Mouse (Mus musculus) gastrocnemius, postnatal 10 days (tissue): ENCODE data around the gene Glt6d1. TPM values are rescaled to one million over a fixed set of nuclear protein-coding genes. Genes with fewer than 3 reads are reported as not detected.
"Not testable (repeated sequence)": the region's sequence is repeated elsewhere in the genome, so short reads cannot be mapped to it uniquely, and the experiment has no call there.

ENCODE experiments used
- DNase-seq: peaks from one replicate; pipeline ENCODE4 v3.0.0; 2021; ENCODE audit warnings: mixed read lengths
- long read RNA-seq, 2 experiments: library from polyadenylated mRNA; stranded (forward); transcript quantifications; one replicate each; pipeline ENCODE4 v2.0.0; 2021
- total RNA-seq, 2 experiments: library from RNA; stranded (reverse); gene quantifications; 2 replicates each; pipeline ENCODE4 v1.2.3; 2021

Gene Glt6d1
- not detected for total RNA-seq
- long read RNA-seq, experiment 1: 0 reads
- long read RNA-seq, experiment 2: 0 reads

GRCm38 (mm10) chr2:25815748-25816147 is at the start of gene Glt6d1:
Glt6d1 (minus strand) TSS chr2:25815848.
- DNase-seq: not testable (repeated sequence)

DNA sequence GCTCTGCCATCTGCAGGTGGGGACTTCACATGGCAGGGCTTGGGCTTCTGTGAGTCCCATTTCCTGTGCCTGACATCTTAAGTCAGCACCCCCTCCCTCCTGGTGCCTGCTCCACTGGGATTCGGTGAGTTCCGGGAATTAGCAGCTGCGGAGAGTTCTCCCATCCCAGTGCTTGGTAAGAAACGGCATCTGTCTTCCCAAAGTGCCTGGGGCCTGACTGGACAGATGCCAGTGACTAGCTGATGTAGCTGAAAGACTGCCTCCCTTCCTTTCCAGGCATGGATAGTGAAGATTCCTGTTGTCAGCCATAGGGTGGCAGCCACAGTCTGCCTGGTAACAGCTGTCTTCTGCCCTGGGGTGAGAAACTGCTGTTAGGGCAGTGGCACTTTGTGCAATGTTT is 49.8 kb upstream of the Glt6d1 start:
- DNase-seq: peak; percentile 30

- DNase-seq: no peak
Measured at GRCm38 (mm10) chr2:25864230-25864629, 48.6 kb upstream of the Glt6d1 start.

GRCm38 (mm10) chr2:25863337-25864131 is 47.9 kb upstream of the Glt6d1 start, which contains the start of gene Kcnt1:
Kcnt1 (plus strand) TSS chr2:25863734.
- peak; percentile 15 for DNase-seq

DNA sequence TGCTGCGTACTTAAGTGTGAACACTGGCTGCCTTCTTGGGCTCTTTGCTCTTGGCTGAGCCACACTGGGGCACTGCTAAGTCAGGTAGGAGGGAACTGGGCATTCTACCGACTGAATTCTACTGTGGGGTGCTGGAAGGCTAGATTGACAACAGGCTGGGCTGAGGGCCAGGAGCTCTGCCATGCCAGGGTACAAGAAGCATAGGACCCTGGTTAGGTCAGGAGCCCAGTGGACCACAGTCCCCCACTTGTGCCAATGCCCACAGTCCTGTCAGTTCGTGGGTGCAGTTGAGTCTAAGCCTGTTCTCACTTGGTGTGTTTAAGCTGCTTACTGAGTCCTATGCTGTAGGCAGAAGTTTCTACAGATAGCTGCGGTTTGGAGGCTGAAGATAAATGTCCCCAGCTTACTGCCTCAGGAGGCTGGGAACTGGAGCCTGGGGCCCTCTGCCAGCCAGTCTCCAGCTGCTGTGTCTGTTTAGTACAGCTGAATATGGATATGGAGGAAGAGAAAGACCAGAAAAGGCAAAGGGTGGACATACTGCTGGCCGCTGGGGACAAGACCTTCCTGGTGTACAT is 47.1 kb upstream of the Glt6d1 start:
- DNase-seq: no peak

DNA sequence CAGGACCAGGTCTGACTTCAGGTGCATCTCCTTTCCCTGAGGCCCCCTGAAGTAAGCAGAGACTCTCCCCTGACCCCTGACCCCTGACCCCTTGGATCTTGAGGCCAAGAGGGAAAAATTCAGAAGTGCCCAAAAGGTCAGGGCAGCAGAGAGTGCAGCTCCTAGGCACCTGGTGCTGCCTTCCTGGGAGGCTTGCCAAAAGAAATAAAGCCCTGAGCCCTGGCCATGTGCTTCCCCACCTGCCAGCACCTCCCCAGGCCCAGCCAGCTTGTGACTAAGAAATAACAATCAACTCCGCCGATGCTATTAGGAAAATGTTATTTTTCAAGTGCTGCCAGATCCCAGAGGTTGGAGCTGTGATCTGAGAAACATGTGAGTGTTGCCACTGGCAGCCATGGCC is 46.4 kb upstream of the Glt6d1 start:
- no peak for DNase-seq

- DNase-seq: no peak
Measured at GRCm38 (mm10) chr2:25859891-25860290, 44.2 kb upstream of the Glt6d1 start.

GRCm38 (mm10) chr2:25853998-25854397 is 38.4 kb upstream of the Glt6d1 start:
- no peak for DNase-seq

GRCm38 (mm10) chr2:25852626-25853025 is 37.0 kb upstream of the Glt6d1 start:
- no peak for DNase-seq

DNA sequence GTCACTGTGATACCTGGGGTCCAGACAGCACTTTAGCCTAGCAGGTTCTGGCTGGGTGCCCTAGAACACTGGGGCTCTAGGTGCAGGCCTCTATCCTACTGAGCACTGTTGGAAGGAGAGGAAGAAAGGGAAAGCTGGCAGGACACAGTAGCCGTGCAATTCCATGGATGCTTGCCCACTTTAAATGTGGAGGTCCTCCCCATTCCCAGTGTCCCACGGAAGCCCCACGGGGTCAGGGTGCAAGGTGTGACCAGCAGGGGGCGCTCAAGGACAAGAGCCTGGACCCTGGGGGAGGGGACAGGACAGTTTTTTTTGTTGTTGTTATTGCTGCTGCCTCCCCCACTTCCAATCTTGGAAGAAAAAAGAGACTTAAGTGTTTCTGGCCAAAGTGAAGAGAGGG is 34.7 kb upstream of the Glt6d1 start:
- DNase-seq: peak; percentile 72

DNA sequence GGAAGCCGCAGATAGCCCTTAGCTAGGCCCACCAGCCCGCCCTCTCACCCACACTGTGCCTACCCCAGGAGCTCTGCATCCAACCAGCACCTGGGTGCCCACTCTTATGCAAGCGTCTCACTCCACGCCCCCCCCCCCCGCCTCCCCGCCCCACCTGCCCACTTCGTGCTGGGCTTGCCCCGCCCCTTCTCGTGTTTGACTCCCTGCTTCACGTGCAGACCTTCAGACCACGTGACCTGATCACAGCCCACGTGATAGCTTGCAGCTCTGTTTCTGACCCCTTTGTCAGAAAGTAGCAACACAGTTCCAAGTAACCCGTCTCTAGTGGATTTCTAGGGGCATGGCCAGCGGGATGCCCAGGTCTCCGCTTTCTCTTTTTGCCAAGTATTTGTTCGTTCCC is 31.6 kb upstream of the Glt6d1 start, which contains the start of gene Sohlh1:
Gene Sohlh1, minus strand, starts transcription at position 23 of the 400 bp plus-strand sequence.
- no peak for DNase-seq

DNA sequence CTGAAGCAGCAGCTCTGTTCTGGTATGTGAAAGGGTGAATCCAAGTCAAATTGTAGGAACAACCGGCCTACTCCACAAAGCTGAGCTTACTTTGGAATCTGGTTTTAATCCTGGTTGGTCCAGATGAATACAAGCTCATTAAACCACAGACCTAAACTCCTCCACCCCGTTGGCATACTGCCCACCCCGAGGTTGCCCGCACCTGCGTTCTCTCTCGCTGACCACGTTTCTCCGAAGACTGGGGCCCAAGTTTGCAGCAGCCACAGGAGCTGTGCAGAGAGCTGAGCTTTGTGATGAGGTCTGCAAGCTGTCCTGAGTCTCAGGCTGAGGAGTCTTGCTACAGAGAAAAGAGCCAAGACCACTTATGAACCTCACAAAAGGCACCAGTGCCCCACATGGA is 30.9 kb upstream of the Glt6d1 start:
- DNase-seq: no peak

GRCm38 (mm10) chr2:25844097-25844496 is 28.4 kb upstream of the Glt6d1 start:
- DNase-seq: no peak

DNA sequence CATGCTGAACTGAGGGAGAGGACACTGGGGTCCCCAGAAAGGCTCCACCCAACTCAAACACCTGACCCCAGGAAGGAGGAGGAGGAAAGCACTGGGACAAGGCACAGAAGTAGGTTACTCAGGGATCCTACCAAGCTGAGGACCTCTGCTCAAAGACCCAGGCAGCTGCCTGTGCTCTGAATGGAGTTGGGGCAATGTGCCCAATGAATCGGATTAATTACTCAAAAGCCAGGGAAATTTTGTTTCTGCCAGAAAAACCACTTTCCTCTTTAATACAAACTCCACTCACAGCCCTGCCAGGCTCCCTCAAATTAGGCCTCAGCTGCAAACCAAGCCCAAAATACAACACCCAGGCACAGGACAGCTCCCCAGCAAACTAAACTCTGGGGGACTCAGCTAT is 27.1 kb upstream of the Glt6d1 start:
- no peak for DNase-seq

DNA sequence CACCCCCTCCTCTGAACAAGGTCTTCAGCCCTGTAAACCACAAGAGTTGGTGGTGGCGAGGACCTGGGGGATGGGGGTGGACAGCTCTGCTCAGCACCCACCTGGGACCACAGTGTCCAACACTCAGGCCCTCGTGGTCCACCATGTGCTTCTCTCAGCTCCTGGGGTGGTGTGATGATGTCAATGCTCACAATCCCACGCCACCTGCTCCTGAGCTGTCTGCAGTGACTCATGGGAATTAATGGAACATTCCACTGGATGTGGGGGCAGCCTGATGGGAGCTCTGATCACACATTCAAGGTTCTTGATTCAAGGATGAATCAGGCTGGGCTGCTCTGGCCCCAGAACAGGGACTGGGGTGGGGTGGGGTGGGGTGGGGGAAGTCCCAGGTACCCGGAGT is 26.5 kb upstream of the Glt6d1 start:
- no peak for DNase-seq

GRCm38 (mm10) chr2:25836291-25836690 is 20.6 kb upstream of the Glt6d1 start:
- peak; percentile 74 for DNase-seq

DNA sequence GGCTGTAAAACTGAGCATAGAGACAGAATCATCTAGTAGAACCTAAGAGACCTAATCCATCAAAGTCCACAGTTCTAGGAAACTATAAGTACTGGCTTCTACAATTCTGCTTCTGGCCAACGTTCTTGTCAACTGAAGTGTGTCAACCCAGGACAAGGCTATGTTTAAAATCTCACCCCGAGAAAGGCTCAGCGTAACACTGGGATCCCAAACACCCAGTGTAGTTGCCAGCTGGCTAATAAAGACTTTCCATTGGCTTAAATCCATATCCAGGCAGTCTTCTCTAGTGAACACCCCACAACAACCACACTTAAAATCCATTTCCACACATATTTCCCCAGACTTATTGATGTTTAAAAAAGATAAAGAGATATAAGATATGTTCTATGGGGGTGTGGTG is 15.1 kb upstream of the Glt6d1 start:
- DNase-seq: no peak

DNA sequence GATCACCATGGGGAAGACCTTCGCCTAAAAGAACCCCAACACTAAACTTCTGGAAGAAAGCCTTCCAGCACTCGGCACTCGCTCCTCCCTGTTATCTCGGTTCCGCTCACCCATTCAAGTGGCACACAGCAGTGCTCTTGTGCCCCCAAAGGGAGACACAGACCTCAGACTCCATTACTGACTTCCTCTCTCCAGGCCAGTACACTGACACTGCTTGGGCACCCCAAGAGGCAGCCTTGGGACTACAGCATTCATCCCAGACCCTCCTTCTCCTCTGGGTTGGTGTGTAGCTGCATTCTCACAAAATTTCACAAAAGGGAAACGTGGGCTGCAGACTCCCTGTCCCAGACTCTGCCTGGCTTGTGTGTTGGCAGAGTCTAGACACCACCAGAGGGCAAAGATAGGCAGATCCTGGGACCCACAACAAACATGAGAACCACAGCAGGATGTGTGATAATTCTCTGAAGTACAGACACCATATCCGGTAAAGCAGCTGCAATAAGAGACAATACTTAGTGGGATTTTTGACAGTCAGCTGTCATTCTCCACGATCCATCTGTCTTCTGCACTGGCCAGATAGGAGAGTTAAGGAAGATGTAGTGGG is 12.8 kb upstream of the Glt6d1 start:
- no peak for DNase-seq

DNA sequence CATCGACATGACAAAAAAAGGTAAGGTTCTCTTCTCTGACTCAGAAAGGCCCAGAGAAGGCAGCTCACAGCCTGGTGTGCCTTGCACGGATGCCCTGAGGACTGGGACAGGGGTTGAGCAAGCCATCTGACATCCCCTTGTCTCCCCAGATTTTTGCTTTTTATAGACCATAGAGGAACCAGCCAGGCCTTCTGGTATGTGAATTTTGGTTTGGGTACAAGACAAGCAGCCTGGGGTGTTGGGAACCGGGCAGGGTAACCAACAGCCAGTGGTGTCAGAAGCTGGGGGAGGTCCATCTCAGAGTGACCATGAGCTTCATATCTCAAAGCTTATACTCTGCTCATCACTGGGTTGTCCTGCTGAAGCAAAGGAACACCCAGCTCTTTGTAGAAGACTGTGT is 9.1 kb upstream of the Glt6d1 start:
- no peak for DNase-seq

- DNase-seq: peak; percentile 34
Measured at GRCm38 (mm10) chr2:25822806-25823205, 7.2 kb upstream of the Glt6d1 start, which contains the start of gene Lcn9. Lcn9 (plus strand) TSS chr2:25823153.

GRCm38 (mm10) chr2:25813364-25813763 is 2.3 kb downstream of the Glt6d1 start:
- DNase-seq: no peak

DNA sequence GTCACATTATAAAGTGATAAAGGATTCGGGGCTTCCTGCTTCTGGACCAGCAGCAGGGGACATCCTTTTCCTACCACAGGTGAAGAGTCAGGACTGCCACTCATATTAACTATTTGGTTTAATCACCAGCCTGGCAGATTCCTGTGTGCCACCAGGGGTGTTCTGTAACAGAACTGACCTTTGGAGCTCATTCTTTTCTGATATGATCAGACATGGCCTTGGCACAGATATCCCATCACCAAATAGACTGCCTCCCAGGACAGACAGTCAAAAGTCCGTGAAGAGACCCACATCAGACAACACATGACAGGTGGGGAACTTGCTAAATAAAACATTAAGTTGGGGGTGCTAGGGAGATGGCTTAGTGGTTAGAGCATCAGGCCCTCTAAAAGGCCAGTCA is 3.9 kb downstream of the Glt6d1 start:
- no peak for DNase-seq

GRCm38 (mm10) chr2:25798065-25798464 is 17.6 kb downstream of the Glt6d1 start:
- no peak for DNase-seq
